Mouse (Mus musculus) spleen, adult 2 months (tissue): ENCODE data around the gene Cog4.

Experiments
- CTCF ChIP-seq: fragments of 200-500 bp; IDR thresholded peaks from 2 replicates; pipeline ENCODE4 v1.5.1; 2011; ENCODE audit warnings: mild to moderate bottlenecking, inconsistent platforms; ENCODE audit not compliant: insufficient read depth, insufficient read length, insufficient replicate concordance; ENCODE audit errors: extremely low read depth
- POLR2A ChIP-seq: fragments of 200-500 bp; IDR thresholded peaks from 2 replicates; pipeline ENCODE4 v1.6.1; 2011; ENCODE audit warnings: low read depth, low read length, inconsistent platforms

- TF ChIP-seq POLR2A (no peak), CTCF (no peak)
Measured at GRCm38 (mm10) chr8:110888441-110888840, 42.0 kb downstream of the Cog4 start.
